Mouse (Mus musculus): Measurements from ENCODE around the gene Hjurp.

- TF ChIP-seq E2F4 (IDR thresholded peaks at IDR 0.05; ENCODE audit: borderline replicate concordance, low read depth, low read length), result no peak
- no peak for TF ChIP-seq POLR2A (IDR thresholded peaks at IDR 0.05; ENCODE audit: control insufficient read depth in 1 of 2, insufficient read depth in 1 of 2, low read depth in 1 of 2, low read length in 2 of 2, poor library complexity in 1 of 2)
- TF ChIP-seq ZC3H11A (IDR thresholded peaks at IDR 0.05; ENCODE audit: low read depth, low read length), result no peak
- no peak for TF ChIP-seq ZNF384 (IDR thresholded peaks at IDR 0.05; ENCODE audit: low read depth, low read length)
- TF ChIP-seq MXI1 (IDR thresholded peaks at IDR 0.05; ENCODE audit: low read depth, low read length), result no peak
- no peak for TF ChIP-seq EP300 (IDR thresholded peaks at IDR 0.05; ENCODE audit: low read depth in 1 of 2, low read length in 2 of 2)
- TF ChIP-seq CTCF (IDR thresholded peaks at IDR 0.05 in 2 of 3, conservative IDR thresholded peaks at IDR 0.05 in 1 of 3; ENCODE audit: control insufficient read depth in 1 of 3, insufficient read depth in 1 of 3, low read depth in 2 of 3, low read length in 3 of 3, poor library complexity in 1 of 3, severe bottlenecking in 1 of 3), result no peak
- no peak for TF ChIP-seq CHD2 (IDR thresholded peaks at IDR 0.05; ENCODE audit: low read length)
- TF ChIP-seq UBTF (IDR thresholded peaks at IDR 0.05; ENCODE audit: borderline replicate concordance, insufficient read depth, low read depth, low read length), result no peak
- no peak for TF ChIP-seq BHLHE40 (IDR thresholded peaks at IDR 0.05; ENCODE audit: borderline replicate concordance, low read depth, low read length)
- no peak for TF ChIP-seq ELF1 (IDR thresholded peaks at IDR 0.05; ENCODE audit: low read depth, low read length)
- no peak for TF ChIP-seq MEF2A (IDR thresholded peaks at IDR 0.05; ENCODE audit: extremely low read depth, insufficient replicate concordance, low read depth, low read length, poor library complexity, severe bottlenecking)
- no peak for TF ChIP-seq MAFK (IDR thresholded peaks at IDR 0.05; ENCODE audit: borderline replicate concordance, low read depth, low read length)
Measured at GRCm38 (mm10) chr1:88299529-88299945, 22.1 kb upstream of the Hjurp start.
